Comparison of ENCODE assay signal across 8 mouse cellular contexts in genomic region chr12:27059885-27060284, GRCm38 (mm10).
DNase-seq lines count a peak whose midpoint lies in the region; ATAC-seq and TF ChIP-seq lines count a peak whose summit lies in the region.

No protein-coding gene starts in this region.

- peak; percentile 74 for TF ChIP-seq CTCF in left cerebral cortex, adult 2 months (IDR thresholded peaks at IDR 0.05)

- peak in 1 of 2 experiments; percentile 44 for DNase-seq in left cerebral cortex, adult 2 months (ENCODE audit: extremely low spot score in 1 of 2, low spot score in 2 of 2)
- DNase-seq in left cerebral cortex, adult 11 months (ENCODE audit: low spot score): no peak
- DNase-seq in adrenal gland, postnatal 36 days: peak; percentile 31 to 34
- DNase-seq in forebrain, embryonic 10.5 days (ENCODE audit: extremely low spot score, low spot score): peak; percentile 56
- peak; percentile 14 to 62 for DNase-seq in kidney, postnatal 36 days
- no peak for DNase-seq in urinary bladder, postnatal 10 days (ENCODE audit: low spot score)

- H3K4me3 ChIP-seq in left cerebral cortex, adult 2 months: no peak overlapping the region
- H3K4me3 ChIP-seq in forebrain, embryonic 10.5 days: peak overlapping the region; percentile 51; the same call in 1 of the 2 replicates
- H3K4me3 ChIP-seq in neural tube, embryonic 14.5 days (ENCODE audit: low read depth, low read length): no peak overlapping the region

- peaks cover 78% of the 10 kb centered on the region for H3K4me1 ChIP-seq in forebrain, embryonic 10.5 days
- peaks cover 36% of the 10 kb centered on the region for H3K4me1 ChIP-seq in neural tube, embryonic 14.5 days (ENCODE audit: control insufficient read depth, insufficient read depth, low read length)

- WGBS in forebrain, embryonic 10.5 days: 9% methylated on average over 4 of the region's 4 CpGs
- WGBS in neural tube, embryonic 14.5 days: 16% methylated on average over 4 of the region's 4 CpGs

- H3K36me3 ChIP-seq in forebrain, embryonic 10.5 days (replicated peaks): no peaks in the 10 kb centered on the region
- no peaks in the 10 kb centered on the region for H3K36me3 ChIP-seq in neural tube, embryonic 14.5 days (ENCODE audit: control insufficient read depth, insufficient read depth, low read length)

- H3K9ac ChIP-seq in neural tube, embryonic 14.5 days (replicated peaks; ENCODE audit: low read depth, low read length): no peak overlapping the region

- no peak overlapping the region for H3K4me2 ChIP-seq in neural tube, embryonic 14.5 days (ENCODE audit: low read depth, low read length)

- H3K9me3 ChIP-seq in forebrain, embryonic 10.5 days: no peaks in the 10 kb centered on the region
- no peaks in the 10 kb centered on the region for H3K9me3 ChIP-seq in neural tube, embryonic 14.5 days (ENCODE audit: control insufficient read depth, low read length)

- H3K27ac ChIP-seq in left cerebral cortex, adult 2 months: no peak overlapping the region
- peak overlapping the region; percentile 96 for H3K27ac ChIP-seq in forebrain, embryonic 10.5 days
- peak overlapping the region; percentile 97 for H3K27ac ChIP-seq in neural tube, embryonic 14.5 days (ENCODE audit: low read depth, low read length)

- intact Hi-C loops in left cerebral cortex, adult 2 months (cut with DNase I): loop anchor here (2.0 to 5.0 kb wide), 3 partner anchors 45 to 528 kb away; no protein-coding TSS in a partner anchor

- no peak for ATAC-seq in neural tube, embryonic 14.5 days (ENCODE audit: low read depth)
- no peak for ATAC-seq in inflammation-experienced regulatory T-cells, adult 6 months

- H3K27me3 ChIP-seq in forebrain, embryonic 10.5 days (ENCODE audit: poor library complexity, severe bottlenecking): peaks cover 8% of the 10 kb centered on the region
- no peaks in the 10 kb centered on the region for H3K27me3 ChIP-seq in neural tube, embryonic 14.5 days (ENCODE audit: control insufficient read depth, insufficient read depth, low read length)

Comparison
In these comparisons a context has a peak if more than half of its experiments do, and no peak if none do; other contexts are left out.
1. DNase-seq: peak in adrenal gland, postnatal 36 days (2 of 2), forebrain, embryonic 10.5 days (single experiment) and kidney, postnatal 36 days (2 of 2); none in left cerebral cortex, adult 11 months (single experiment) and urinary bladder, postnatal 10 days (single experiment).